Mouse (Mus musculus) cerebellum, adult 2 months (tissue): ENCODE measurements at regions not wholly inside any gene's neighbourhood (a gene's known extent, or its start where the extent isn't known, plus 50 kb on each side); places are given as distances from the start of the nearest gene placed in this dataset.

Experiments used
- DNase-seq, 2 experiments: peaks; one replicate each; pipeline ENCODE4 v3.0.0; 2021
- H3K27ac ChIP-seq: fragments of 200-500 bp; 2 replicates; pipeline ENCODE4 v1.5.1; 2012; ENCODE audit warnings: low read length, control low read depth, inconsistent platforms; ENCODE audit not compliant: insufficient read depth
- H3K27me3 ChIP-seq: fragments of 200-500 bp; 2 replicates; pipeline ENCODE4 v1.6.1; 2012; ENCODE audit warnings: inconsistent platforms, mild to moderate bottlenecking, low read length, moderate library complexity; ENCODE audit not compliant: control insufficient read depth, insufficient read depth
- H3K4me1 ChIP-seq: fragments of 200-500 bp; 2 replicates; pipeline ENCODE4 v1.6.1; 2011; ENCODE audit warnings: low read length; ENCODE audit not compliant: control insufficient read depth, insufficient read depth
- H3K4me3 ChIP-seq: fragments of 200-500 bp; replicated peaks from 2 replicates; pipeline ENCODE3; 2011; ENCODE audit warnings: mild to moderate bottlenecking, low read depth, low read length, control low read depth; ENCODE audit not compliant: insufficient read depth
- CTCF ChIP-seq: fragments of 200-500 bp; IDR thresholded peaks from 2 replicates; pipeline ENCODE4 v1.5.1; 2011; ENCODE audit warnings: low read depth, mild to moderate bottlenecking, control low read depth, low read length, moderate library complexity, borderline replicate concordance; ENCODE audit not compliant: insufficient read depth
- POLR2A ChIP-seq: fragments of 200-500 bp; IDR thresholded peaks from 2 replicates; pipeline ENCODE4 v1.6.1; 2011; ENCODE audit warnings: low read length, control low read depth, borderline replicate concordance; ENCODE audit not compliant: insufficient read depth
- WGBS: fragments of 180-500 bp; shearing (Covaris S2); methylation state at CpG from one replicate; pipeline ENCODE4 v1.1.7; 2018; 5-methylcytosine and 5-hydroxymethylcytosine counted together

- Histone ChIP-seq H3K27me3 (no peaks in the 10 kb centered on the region; the same call in 1 of the 2 replicates), H3K27ac (no peak overlapping the region), H3K4me3 (no peak overlapping the region), H3K4me1 (no peaks in the 10 kb centered on the region)
- 51% methylated on average over 6 of the region's 6 CpGs for WGBS
- TF ChIP-seq CTCF (no peak), POLR2A (no peak)
- no peak for DNase-seq
These were observed 166.0 kb downstream of the Rybp start for GRCm38 (mm10) chr6:100121240-100121639.

GRCm38 (mm10) chr6:100120017-100120944 lies 167.0 kb downstream of the Rybp start:
- H3K4me1 ChIP-seq: no peaks in the 10 kb centered on the region
- H3K27ac ChIP-seq: no peak overlapping the region
- no peaks in the 10 kb centered on the region; the same call in 1 of the 2 replicates for H3K27me3 ChIP-seq
- DNase-seq: no peak
- 81% methylated on average over 16 of the region's 16 CpGs for WGBS
- TF ChIP-seq POLR2A (no peak), CTCF (no peak)
- no peak overlapping the region for H3K4me3 ChIP-seq

- Histone ChIP-seq H3K27me3 (no peaks in the 10 kb centered on the region; the same call in 1 of the 2 replicates), H3K4me1 (peaks cover 2% of the 10 kb centered on the region; the same call in 1 of the 2 replicates), H3K27ac (no peak overlapping the region), H3K4me3 (no peak overlapping the region)
- 96% methylated on average over 3 of the region's 3 CpGs for WGBS
- DNase-seq: no peak
- no peak for TF ChIP-seq POLR2A
- no peak for TF ChIP-seq CTCF
These were observed 170.2 kb downstream of the Rybp start for GRCm38 (mm10) chr6:100117084-100117483.

DNA sequence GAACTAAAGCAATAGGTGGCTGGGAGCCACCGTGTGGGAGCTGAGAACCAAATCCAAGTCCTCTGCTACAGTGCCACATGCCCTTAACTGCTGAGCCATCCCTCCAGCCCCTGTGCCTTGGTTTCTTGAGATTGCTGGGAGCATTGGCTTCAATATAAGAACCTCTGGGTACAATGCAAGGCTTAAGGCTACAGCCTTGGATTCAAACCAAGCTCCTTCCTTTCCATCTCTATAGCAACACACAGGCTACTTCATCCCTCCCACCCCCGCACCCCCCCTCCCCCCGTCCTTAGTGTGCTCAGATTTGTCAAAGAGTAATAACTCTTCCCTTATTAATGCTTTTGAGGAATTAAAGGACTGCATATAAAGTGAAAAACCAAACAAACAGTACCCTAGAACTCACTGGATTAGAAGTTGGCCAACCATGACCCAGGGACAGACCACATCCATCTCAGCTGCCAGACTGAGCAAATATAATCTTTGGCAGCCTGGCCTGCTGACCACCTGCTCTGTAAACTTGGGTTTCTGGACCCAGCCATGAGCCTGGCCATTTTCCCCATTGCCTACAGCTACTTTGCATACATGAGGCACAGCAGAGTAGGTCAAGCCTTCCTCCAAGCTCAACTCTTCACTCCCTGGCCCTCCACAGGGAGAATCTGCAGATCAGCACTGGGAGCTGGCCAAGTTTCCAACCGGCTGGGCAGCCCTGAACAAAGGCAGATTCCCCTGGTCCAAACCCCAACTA lies 173.7 kb downstream of the Rybp start:
- H3K27me3 ChIP-seq: no peaks in the 10 kb centered on the region
- TF ChIP-seq POLR2A (no peak), CTCF (no peak)
- peaks cover 15% of the 10 kb centered on the region for H3K4me1 ChIP-seq
- H3K27ac ChIP-seq: no peak overlapping the region
- WGBS: 59% methylated on average over 4 of the region's 4 CpGs
- H3K4me3 ChIP-seq: no peak overlapping the region
- DNase-seq: peak; percentile 27 to 28

DNA sequence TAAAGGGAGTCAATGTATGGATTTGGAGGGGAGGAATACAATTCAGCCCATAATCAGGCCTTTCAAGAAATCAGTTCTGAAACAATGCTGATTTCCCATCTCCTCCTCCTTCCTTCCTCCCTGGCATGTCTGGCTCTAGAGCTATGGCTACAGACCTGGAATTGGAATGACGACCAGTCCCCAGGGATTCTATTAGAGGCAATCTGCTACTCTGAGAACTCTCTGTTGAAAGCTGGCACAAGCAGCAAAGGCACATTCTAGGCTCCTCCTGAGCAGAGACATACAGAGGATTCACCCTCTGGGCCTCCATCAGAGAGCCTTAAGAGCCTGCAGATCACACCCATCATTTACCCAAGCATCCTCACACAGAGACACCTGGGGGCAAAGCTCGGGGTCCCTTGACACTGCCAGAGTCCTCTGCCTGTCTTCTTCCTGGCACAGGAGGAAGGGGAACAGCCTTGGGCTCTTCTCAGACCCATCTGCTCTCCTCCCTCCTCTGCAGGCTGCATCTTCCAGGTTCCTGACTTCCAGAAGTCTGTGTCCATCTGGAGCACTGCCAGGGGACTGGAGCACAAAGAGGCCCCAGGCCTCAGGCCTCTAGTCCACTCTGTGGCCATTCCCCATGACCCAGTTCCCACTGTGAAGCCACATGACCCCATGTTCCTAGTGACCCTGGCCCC lies 176.2 kb downstream of the Rybp start:
- Histone ChIP-seq H3K4me3 (no peak overlapping the region), H3K27me3 (no peaks in the 10 kb centered on the region; the same call in 1 of the 2 replicates), H3K27ac (no peak overlapping the region), H3K4me1 (peaks cover 15% of the 10 kb centered on the region)
- DNase-seq: peak; percentile 66 to 78
- TF ChIP-seq CTCF (no peak), POLR2A (no peak)
- WGBS: 4% methylated on average over 2 of the region's 2 CpGs

- WGBS: 91% methylated on average over 7 of the region's 7 CpGs
- Histone ChIP-seq H3K27ac (no peak overlapping the region), H3K4me1 (peaks cover 15% of the 10 kb centered on the region), H3K27me3 (no peaks in the 10 kb centered on the region; the same call in 1 of the 2 replicates), H3K4me3 (no peak overlapping the region)
- no peak for DNase-seq
- no peak for TF ChIP-seq CTCF
- no peak for TF ChIP-seq POLR2A
These were observed 177.3 kb downstream of the Rybp start for GRCm38 (mm10) chr6:100109979-100110378.

GRCm38 (mm10) chr6:100109351-100109750 lies 177.9 kb downstream of the Rybp start:
- H3K4me1 ChIP-seq: peaks cover 15% of the 10 kb centered on the region
- WGBS: 93% methylated on average over 3 of the region's 3 CpGs

More at GRCm38 (mm10) chr6:100109351-100109750, 177.9 kb downstream of the Rybp start:
- Histone ChIP-seq H3K27me3 (no peaks in the 10 kb centered on the region; the same call in 1 of the 2 replicates), H3K27ac (no peak overlapping the region), H3K4me3 (no peak overlapping the region)
- TF ChIP-seq CTCF (no peak), POLR2A (no peak)
- DNase-seq: no peak
